Mouse (Mus musculus) embryonic facial prominence, embryonic 13.5 days (tissue): Measurements from ENCODE around the gene Sez6l. TPM values are rescaled to one million over a fixed set of nuclear protein-coding genes. Genes with fewer than 3 reads are reported as not detected.

ENCODE experiments used
- ATAC-seq: fragments of 200-750 bp; cut with Nextera tagmentation; 2 replicates; pipeline ENCODE4 v1.8.0; 2017; ENCODE audit warnings: low read depth; ENCODE audit not compliant: insufficient number of reproducible peaks, insufficient read depth, low FRiP score, low TSS enrichment
- H3K27ac ChIP-seq: fragments of 300-500 bp; sonication (generic); 2 replicates; pipeline ENCODE4 v1.5.1; 2015; ENCODE audit warnings: moderate library complexity, mild to moderate bottlenecking, inconsistent platforms
- H3K27me3 ChIP-seq: fragments of 300-500 bp; sonication (generic); 2 replicates; pipeline ENCODE4 v1.6.1; 2015; ENCODE audit warnings: mild to moderate bottlenecking, inconsistent platforms
- H3K36me3 ChIP-seq: fragments of 300-500 bp; sonication (generic); 2 replicates; pipeline ENCODE4 v1.6.1; 2015; ENCODE audit warnings: mild to moderate bottlenecking, inconsistent platforms
- H3K4me1 ChIP-seq: fragments of 300-500 bp; sonication (generic); 2 replicates; pipeline ENCODE4 v1.6.1; 2015; ENCODE audit warnings: inconsistent platforms
- H3K4me2 ChIP-seq: fragments of 300-500 bp; sonication (generic); 2 replicates; pipeline ENCODE4 v1.6.1; 2015; ENCODE audit warnings: moderate library complexity, mild to moderate bottlenecking, inconsistent platforms
- H3K4me3 ChIP-seq: fragments of 300-500 bp; sonication (generic); 2 replicates; pipeline ENCODE4 v1.5.1; 2015; ENCODE audit warnings: mild to moderate bottlenecking, inconsistent platforms
- H3K9ac ChIP-seq: fragments of 300-500 bp; sonication (generic); 2 replicates; pipeline ENCODE4 v1.6.1; 2015; ENCODE audit warnings: mild to moderate bottlenecking, inconsistent platforms
- H3K9me3 ChIP-seq: fragments of 300-500 bp; sonication (generic); 2 replicates; pipeline ENCODE4 v1.6.1; 2016; ENCODE audit warnings: inconsistent platforms
- WGBS: fragments of 180-500 bp; shearing (Covaris S2); methylation state at CpG from one replicate; pipeline ENCODE4 v1.1.7; 2015; ENCODE audit warnings: mixed read lengths; 5-methylcytosine and 5-hydroxymethylcytosine counted together
- polyA plus RNA-seq: library from polyadenylated mRNA; unstranded; fragments of >200 nt; fragmentation: Nextera tagmentation; extraction: Ambion mirVana; gene quantifications from 2 replicates; pipeline ENCODE4 v1.2.1, GENCODE M21; 2015

Sez6l gene
- polyA plus RNA-seq, 1 experiment from 2014 or later = 2.0 TPM

GRCm38 (mm10) chr5:112378716-112379115 is 198.3 kb downstream of the Sez6l start:
- Histone ChIP-seq H3K4me3 (no peak overlapping the region), H3K9ac (no peak overlapping the region), H3K9me3 (no peaks in the 10 kb centered on the region), H3K4me2 (no peak overlapping the region), H3K36me3 (peaks cover 63% of the 10 kb centered on the region), H3K4me1 (peaks cover 14% of the 10 kb centered on the region; the same call in 1 of the 2 replicates), H3K27me3 (no peaks in the 10 kb centered on the region), H3K27ac (no peak overlapping the region)
- no peak for ATAC-seq
- WGBS = 78% methylated on average over 6 of the region's 6 CpGs

GRCm38 (mm10) chr5:112377380-112377779 is 199.6 kb downstream of the Sez6l start:
- H3K27ac ChIP-seq = no peak overlapping the region
- no peaks in the 10 kb centered on the region for H3K9me3 ChIP-seq
- H3K27me3 ChIP-seq = no peaks in the 10 kb centered on the region
- WGBS = 100% methylated on average over 1 of the region's 1 CpGs
- no peak overlapping the region for H3K9ac ChIP-seq
- no peak overlapping the region for H3K4me2 ChIP-seq
- peaks cover 76% of the 10 kb centered on the region for H3K36me3 ChIP-seq
- peaks cover 6% of the 10 kb centered on the region; the same call in 1 of the 2 replicates for H3K4me1 ChIP-seq
- no peak overlapping the region for H3K4me3 ChIP-seq
- no peak for ATAC-seq

- no peaks in the 10 kb centered on the region for H3K27me3 ChIP-seq
- H3K4me3 ChIP-seq = no peak overlapping the region
- ATAC-seq = no peak
- no peaks in the 10 kb centered on the region for H3K4me1 ChIP-seq
- H3K27ac ChIP-seq = no peak overlapping the region
- H3K4me2 ChIP-seq = no peak overlapping the region
- no peak overlapping the region for H3K9ac ChIP-seq
- peaks cover 87% of the 10 kb centered on the region for H3K36me3 ChIP-seq
- 84% methylated on average over 4 of the region's 4 CpGs for WGBS
- H3K9me3 ChIP-seq = no peaks in the 10 kb centered on the region
Observed at GRCm38 (mm10) chr5:112376111-112376510, 200.9 kb downstream of the Sez6l start.

- no peak overlapping the region for H3K9ac ChIP-seq
- no peak overlapping the region for H3K4me2 ChIP-seq
- H3K27ac ChIP-seq = no peak overlapping the region
- 63% methylated on average over 7 of the region's 7 CpGs for WGBS
- ATAC-seq = no peak
- no peaks in the 10 kb centered on the region for H3K27me3 ChIP-seq
- H3K4me3 ChIP-seq = no peak overlapping the region
- H3K36me3 ChIP-seq = peaks cover 95% of the 10 kb centered on the region
- H3K9me3 ChIP-seq = no peaks in the 10 kb centered on the region
- no peaks in the 10 kb centered on the region for H3K4me1 ChIP-seq
Observed at GRCm38 (mm10) chr5:112371933-112372332, 205.1 kb downstream of the Sez6l start.

- 93% methylated on average over 12 of the region's 12 CpGs for WGBS
- Histone ChIP-seq H3K9ac (no peak overlapping the region), H3K36me3 (peaks cover 93% of the 10 kb centered on the region), H3K4me1 (no peaks in the 10 kb centered on the region), H3K9me3 (no peaks in the 10 kb centered on the region), H3K4me3 (no peak overlapping the region), H3K27ac (no peak overlapping the region; the same call in 1 of the 2 replicates), H3K4me2 (no peak overlapping the region), H3K27me3 (no peaks in the 10 kb centered on the region)
- no peak for ATAC-seq
Observed at GRCm38 (mm10) chr5:112370236-112370813, 206.7 kb downstream of the Sez6l start.

- WGBS = 93% methylated on average over 13 of the region's 13 CpGs
- Histone ChIP-seq H3K9ac (no peak overlapping the region), H3K27me3 (no peaks in the 10 kb centered on the region), H3K4me1 (no peaks in the 10 kb centered on the region), H3K4me3 (no peak overlapping the region), H3K9me3 (no peaks in the 10 kb centered on the region), H3K36me3 (peaks cover 93% of the 10 kb centered on the region), H3K4me2 (no peak overlapping the region), H3K27ac (no peak overlapping the region)
- no peak for ATAC-seq
Observed at GRCm38 (mm10) chr5:112369326-112369725, 207.7 kb downstream of the Sez6l start.

Other genes with a start within 250 kb of the Sez6l start
- gene Srrd, start 234.1 kb downstream of the Sez6l start, polyA plus RNA-seq = 42.1 and 54.9 TPM in 2 replicates
- gene Hps4, start 234.1 kb downstream of the Sez6l start, polyA plus RNA-seq = 42.4 and 42.9 TPM in 2 replicates
- 0.18 and 0.34 TPM in 2 replicates for gene Gm6583, start 221.2 kb downstream of the Sez6l start, polyA plus RNA-seq
- gene Asphd2, start 182.3 kb downstream of the Sez6l start, polyA plus RNA-seq = 14.5 and 14.8 TPM in 2 replicates
- 0.08 and 0.15 TPM in 2 replicates for gene Gm6588, start 127.8 kb downstream of the Sez6l start, polyA plus RNA-seq